Mouse (Mus musculus): Measurements from ENCODE around the gene Rnf215. TPM values are rescaled to one million over a fixed set of nuclear protein-coding genes. Genes with fewer than 3 reads are reported as not detected.

Rnf215 gene
- total RNA-seq (2021) = 10 to 100 TPM; 33.8 to 35.6 TPM
- long read RNA-seq, experiment 1, transcript Rnf215-201 (9 exons, 1,874 nt) = major isoform, 13 of 35 reads
- long read RNA-seq, experiment 1, partial matches to known transcripts = 7 of 35 reads
- long read RNA-seq, experiment 1, other reads (novel, unspliced or antisense) = 15 of 35 reads
- long read RNA-seq, experiment 2, transcript Rnf215-201 (9 exons, 1,874 nt) = major isoform, 16 of 37 reads
- long read RNA-seq, experiment 2, partial matches to known transcripts = 6 of 37 reads
- long read RNA-seq, experiment 2, other reads (novel, unspliced or antisense) = 15 of 37 reads

DNA sequence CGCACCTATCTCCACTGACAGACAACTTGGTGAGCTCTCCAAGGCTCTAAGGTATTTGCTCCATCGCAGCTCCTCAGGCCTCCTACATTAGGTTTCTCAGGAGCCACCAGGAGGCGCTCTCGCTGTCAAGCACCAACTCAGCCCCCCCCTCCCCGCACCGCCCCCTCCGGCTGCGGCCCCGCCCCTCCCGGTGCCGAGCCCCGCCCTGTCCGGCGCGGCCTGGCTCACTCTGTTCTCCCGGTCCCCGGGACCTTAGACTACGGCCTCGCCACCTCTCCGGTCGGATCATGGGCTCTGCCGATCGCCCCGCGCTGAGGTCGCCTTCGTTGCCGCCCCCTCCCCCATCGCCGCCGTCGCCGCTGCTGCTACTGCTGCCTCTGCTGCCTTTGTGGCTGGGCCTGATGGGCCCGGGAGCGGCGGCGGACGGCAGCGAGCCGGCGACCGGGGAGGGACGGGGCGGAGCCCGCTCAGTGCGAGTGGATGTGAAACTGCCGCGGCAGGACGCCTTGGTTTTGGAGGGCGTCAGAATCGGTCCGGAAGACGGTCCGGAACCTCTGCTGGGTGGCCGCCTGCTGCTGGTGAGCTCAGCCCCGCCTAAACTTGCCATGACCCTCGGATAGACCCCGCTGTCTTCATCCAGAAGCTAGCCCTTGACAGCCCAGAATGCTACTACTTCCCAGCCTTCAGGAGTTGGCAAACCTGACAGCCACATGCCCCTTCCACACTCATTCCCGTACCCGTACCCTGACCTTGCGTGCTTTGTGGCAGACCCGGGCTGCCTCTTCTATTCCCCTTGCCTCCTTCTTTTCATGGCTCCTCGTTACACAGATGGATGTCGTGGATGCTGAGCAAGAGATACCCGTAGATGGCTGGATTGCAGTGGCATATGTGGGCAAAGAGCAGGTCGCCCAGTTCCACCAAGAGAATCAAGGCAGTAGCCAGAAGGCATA is at the start of gene Rnf215:
Gene Rnf215 (plus strand): TSS at position 217 of the 950 bp plus-strand sequence.
- TF ChIP-seq CTCF (conservative IDR thresholded peaks at IDR 0.05) = peak; percentile 89
- DNase-seq (ENCODE audit: low spot score in 2 of 2) = peak; percentile 81 to 88
- peak within 1 kb of the TSS; percentile 98 for H3K27ac ChIP-seq
- peak within 1 kb of the TSS; percentile 98 for H3K4me3 ChIP-seq

- peak overlapping the region; percentile 93 for H3K27ac ChIP-seq
- no peak for DNase-seq (ENCODE audit: low spot score in 2 of 2)
- no peak for TF ChIP-seq CTCF (conservative IDR thresholded peaks at IDR 0.05)
- H3K4me3 ChIP-seq = no peak overlapping the region
Measured at GRCm38 (mm10) chr11:4086246-4086645, 48.8 kb upstream of the Rnf215 start.

- peak; percentile 47 to 59 for DNase-seq (ENCODE audit: low spot score in 2 of 2)
- TF ChIP-seq CTCF (conservative IDR thresholded peaks at IDR 0.05) = no peak
- peak overlapping the region; percentile 93 for H3K27ac ChIP-seq
- H3K4me3 ChIP-seq = no peak overlapping the region
Measured at GRCm38 (mm10) chr11:4087267-4087666, 47.7 kb upstream of the Rnf215 start.

GRCm38 (mm10) chr11:4093459-4094377 is 41.3 kb upstream of the Rnf215 start:
- peak overlapping the region; percentile 98 for H3K27ac ChIP-seq

DNA sequence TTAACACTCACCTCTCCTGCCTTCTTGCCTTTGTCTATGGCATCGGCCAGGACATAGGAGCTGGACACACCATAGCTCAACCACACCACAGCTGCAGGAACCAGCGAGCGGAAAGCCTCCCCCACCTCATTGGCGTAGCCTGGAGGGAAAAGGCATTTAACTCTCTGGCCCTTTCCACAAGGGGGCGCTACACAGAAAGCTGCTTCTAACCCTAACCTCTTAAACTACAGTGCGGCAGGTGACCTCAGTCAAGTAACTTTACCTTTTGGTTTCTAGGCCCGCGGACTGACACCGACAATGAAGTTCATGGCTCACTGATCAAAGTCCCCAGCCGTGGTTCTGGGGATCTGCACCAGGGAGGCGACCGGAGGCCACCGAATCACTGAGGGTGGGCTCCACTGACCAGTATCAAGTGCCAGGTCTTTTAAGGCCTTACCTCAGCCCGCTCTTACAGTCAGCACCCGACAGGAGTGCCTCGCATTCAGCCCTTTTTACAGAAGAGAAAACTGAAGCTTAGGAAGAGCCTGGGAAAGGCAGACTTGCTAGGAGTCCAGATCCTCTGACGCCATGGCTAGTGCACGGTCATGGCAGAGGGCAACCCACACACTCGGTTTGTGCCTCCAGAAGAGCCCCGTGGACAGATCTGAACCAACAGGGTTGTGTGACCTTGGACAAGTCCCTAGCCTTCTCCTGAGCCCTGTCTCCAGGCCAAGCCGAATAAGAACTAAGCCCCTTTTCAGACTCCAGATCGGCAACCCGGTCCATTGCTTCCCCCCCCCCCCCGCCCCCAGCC is 40.4 kb upstream of the Rnf215 start:
- Histone ChIP-seq H3K4me3 (peak overlapping the region; percentile 67), H3K27ac (peak overlapping the region; percentile 98)
- peak; percentile 92 for TF ChIP-seq CTCF (conservative IDR thresholded peaks at IDR 0.05)
- peak; percentile 81 to 86 for DNase-seq (ENCODE audit: low spot score in 2 of 2)

More at GRCm38 (mm10) chr11:4093459-4094377, 41.3 kb upstream of the Rnf215 start:
- peak overlapping the region; percentile 67 for H3K4me3 ChIP-seq
- no peak for TF ChIP-seq CTCF (conservative IDR thresholded peaks at IDR 0.05)
- DNase-seq (ENCODE audit: low spot score in 2 of 2) = peak; percentile 50 to 62

DNA sequence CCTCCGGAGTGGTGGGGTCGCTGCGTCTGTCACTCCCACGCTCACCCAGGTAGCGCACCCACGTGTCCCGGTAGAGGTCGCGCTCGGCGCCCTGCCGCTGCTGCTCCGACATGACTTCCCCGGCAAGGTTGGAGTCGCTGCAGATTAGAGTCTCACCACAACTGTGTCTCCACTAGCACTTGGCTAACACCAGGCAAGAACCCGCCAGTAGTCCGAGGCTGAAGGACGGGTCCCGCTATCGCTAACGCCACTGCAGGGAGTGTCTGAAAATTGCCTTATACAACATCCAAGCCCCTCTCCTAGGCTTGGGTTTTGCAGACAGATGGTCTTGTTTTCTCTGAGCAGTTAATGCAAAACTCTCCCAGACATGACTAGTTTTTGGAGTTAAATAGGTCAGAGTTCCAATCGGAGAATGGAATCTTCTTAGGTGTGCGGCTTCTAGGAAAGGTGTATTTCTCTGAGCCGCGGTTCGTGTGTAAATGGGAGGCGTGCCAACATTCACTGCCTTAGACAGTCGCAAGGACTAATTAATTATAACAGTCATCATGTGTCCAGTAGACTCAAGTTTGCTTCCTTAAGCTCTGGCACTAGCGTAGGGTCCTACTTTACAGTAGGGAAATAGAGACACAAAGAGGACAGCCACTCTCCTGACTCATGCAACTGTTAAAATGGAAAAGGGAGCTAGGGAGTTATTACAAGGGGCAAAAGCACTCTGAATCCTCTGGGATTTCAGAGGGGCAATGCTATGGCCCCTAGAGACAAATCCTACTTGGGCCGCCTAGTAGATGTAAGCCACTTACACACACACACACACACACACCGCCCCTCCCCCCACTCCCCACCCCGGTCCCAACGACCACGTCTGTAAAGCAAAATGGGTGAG is 39.6 kb upstream of the Rnf215 start, which contains the start of gene Mtfp1:
Gene Mtfp1 (minus strand): TSS at position 275 of the 883 bp plus-strand sequence.
- DNase-seq (ENCODE audit: low spot score in 2 of 2) = peak in 1 of 2 experiments; percentile 58
- Histone ChIP-seq H3K27ac (peak within 1 kb of the TSS; percentile 98), H3K4me3 (peak within 1 kb of the TSS; percentile 67)
- no peak for TF ChIP-seq CTCF (conservative IDR thresholded peaks at IDR 0.05)

- no peak for TF ChIP-seq CTCF (conservative IDR thresholded peaks at IDR 0.05)
Measured at GRCm38 (mm10) chr11:4096054-4096984, 38.7 kb upstream of the Rnf215 start.

DNA sequence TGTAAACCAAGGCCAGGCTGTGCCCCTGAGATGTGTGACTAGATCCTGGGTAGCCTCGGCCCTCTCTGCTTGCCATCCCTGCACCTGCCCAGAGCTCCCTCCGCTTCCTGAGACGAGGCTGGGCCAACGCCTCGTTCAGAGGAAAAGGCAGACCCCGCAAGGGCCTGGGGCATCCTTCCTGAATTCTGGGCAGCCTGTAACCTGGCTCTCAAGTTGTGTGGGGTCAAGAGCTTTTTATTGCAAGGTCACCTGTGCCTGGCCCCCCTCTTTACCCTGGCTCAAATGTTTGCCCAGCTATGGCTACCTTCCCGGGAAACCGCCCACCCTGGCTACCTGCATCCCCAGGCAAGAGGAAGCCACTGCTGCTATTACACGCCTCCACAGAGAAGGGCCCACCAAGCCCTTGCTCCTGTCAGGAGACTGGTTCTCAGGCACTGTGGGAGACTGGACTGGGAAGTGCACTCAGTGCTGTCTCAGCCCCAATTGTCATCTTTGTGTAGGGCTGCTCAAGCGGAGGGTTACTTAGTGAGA is 37.8 kb upstream of the Rnf215 start:
- DNase-seq (ENCODE audit: low spot score in 2 of 2) = no peak
- peak overlapping the region; percentile 98 for H3K27ac ChIP-seq
- TF ChIP-seq CTCF (conservative IDR thresholded peaks at IDR 0.05) = no peak

More at GRCm38 (mm10) chr11:4096054-4096984, 38.7 kb upstream of the Rnf215 start:
- Histone ChIP-seq H3K4me3 (peak overlapping the region; percentile 59), H3K27ac (peak overlapping the region; percentile 98)
- peak; percentile 99 for DNase-seq (ENCODE audit: low spot score in 2 of 2)

DNA sequence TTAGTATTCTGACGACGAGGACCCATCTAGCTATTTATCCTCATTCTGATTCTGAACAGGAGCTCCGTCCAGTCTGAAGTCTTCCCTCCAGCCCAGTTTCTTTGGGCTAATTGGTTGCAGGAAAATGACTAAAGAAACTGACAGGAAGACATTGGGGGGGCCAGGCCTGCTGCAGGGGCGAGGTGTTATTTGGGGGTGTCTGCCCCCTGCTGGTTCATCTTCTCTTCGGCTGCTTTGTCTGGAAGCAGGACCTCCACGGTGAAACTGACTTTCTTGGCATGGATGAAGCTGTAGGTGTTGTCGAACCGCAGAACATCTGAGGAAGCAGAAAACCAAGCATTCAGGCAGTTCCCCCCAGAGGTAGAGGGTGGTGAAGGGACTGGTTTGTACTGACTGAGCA is 36.9 kb upstream of the Rnf215 start:
- DNase-seq (ENCODE audit: low spot score in 2 of 2) = no peak
- peak; percentile 61 for TF ChIP-seq CTCF (conservative IDR thresholded peaks at IDR 0.05)
- Histone ChIP-seq H3K27ac (peak overlapping the region; percentile 91), H3K4me3 (no peak overlapping the region)

More for the DNA sequence above, 37.8 kb upstream of the Rnf215 start:
- peak overlapping the region; percentile 59 for H3K4me3 ChIP-seq
